Mouse (Mus musculus): ENCODE measurements around the gene Pcp4l1.

DNA sequence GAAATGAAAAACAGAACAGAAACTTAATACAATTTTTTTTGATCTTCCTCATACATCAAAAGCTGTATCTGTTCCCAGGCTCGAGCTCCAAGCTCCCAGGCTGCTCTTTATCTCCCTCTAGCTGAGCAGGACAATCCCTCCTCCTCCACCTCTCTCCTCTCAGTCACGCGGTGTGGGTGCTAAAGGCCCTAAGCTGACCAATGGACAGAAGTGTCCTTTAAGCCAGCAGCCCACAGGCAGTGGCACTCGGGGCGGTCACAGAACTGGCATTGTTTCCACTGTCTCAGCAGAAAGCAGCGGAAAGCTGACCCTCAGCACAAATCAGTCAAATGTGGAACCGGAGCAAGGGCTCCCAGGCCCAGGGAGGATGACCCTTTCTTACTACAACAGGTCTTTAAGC lies 66.8 kb downstream of the Pcp4l1 start:
- TF ChIP-seq CTCF (IDR thresholded peaks at IDR 0.05; ENCODE audit: borderline replicate concordance, insufficient read depth, low read length) = no peak
- TF ChIP-seq POLR2A (IDR thresholded peaks at IDR 0.05; ENCODE audit: low read depth, low read length) = no peak
